Mouse (Mus musculus) limb, embryonic 10.5 days (tissue): ENCODE data around the gene Fign. TPM values are rescaled to one million over a fixed set of nuclear protein-coding genes. Genes with fewer than 3 reads are reported as not detected.

Source experiments
- DNase-seq: peaks from one replicate; pipeline ENCODE4 v3.0.0-alpha.2; 2017; ENCODE audit warnings: low spot score
- H3K27ac ChIP-seq: fragments of 300-500 bp; sonication (generic); 2 replicates; pipeline ENCODE4 v1.5.1; 2016; ENCODE audit warnings: mild to moderate bottlenecking
- H3K27me3 ChIP-seq: fragments of 300-500 bp; sonication (generic); 2 replicates; pipeline ENCODE4 v1.6.1; 2016; ENCODE audit warnings: low read depth, mild to moderate bottlenecking; ENCODE audit not compliant: poor library complexity, severe bottlenecking
- H3K36me3 ChIP-seq: fragments of 300-500 bp; sonication (generic); 2 replicates; pipeline ENCODE4 v1.6.1; 2016; ENCODE audit warnings: mild to moderate bottlenecking, moderate library complexity
- H3K4me1 ChIP-seq: fragments of 300-500 bp; sonication (generic); 2 replicates; pipeline ENCODE4 v1.6.1; 2016
- H3K4me3 ChIP-seq: fragments of 300-500 bp; sonication (generic); 2 replicates; pipeline ENCODE4 v1.5.1; 2016; ENCODE audit warnings: mild to moderate bottlenecking, moderate library complexity
- H3K9me3 ChIP-seq: fragments of 300-500 bp; sonication (generic); replicated peaks from 2 replicates; pipeline ENCODE4 v1.6.1; 2016; ENCODE audit warnings: mild to moderate bottlenecking
- WGBS: fragments of 180-500 bp; shearing (Covaris S2); methylation state at CpG from one replicate; pipeline ENCODE4 v1.1.7; 2016; 5-methylcytosine and 5-hydroxymethylcytosine counted together
- polyA plus RNA-seq: library from polyadenylated mRNA; unstranded; fragments of >200 nt; fragmentation: Nextera tagmentation; extraction: Ambion mirVana; gene quantifications from 2 replicates; pipeline ENCODE4 v1.2.1, GENCODE M21; 2016

Fign gene
- 16.6 and 20.4 TPM in 2 replicates for polyA plus RNA-seq

- peak within 1 kb of the TSS; percentile 100 for H3K27ac ChIP-seq
- peak within 1 kb of the TSS; percentile 84 for H3K4me3 ChIP-seq
- H3K27me3 ChIP-seq, result no peaks in the 10 kb centered on the region
- peaks cover 41% of the 10 kb centered on the region for H3K4me1 ChIP-seq
- no peaks in the 10 kb centered on the region for H3K9me3 ChIP-seq
- DNase-seq, result peak; percentile 90
- 2% methylated on average over 65 of the region's 85 CpGs for WGBS
- H3K36me3 ChIP-seq, result no peaks in the 10 kb centered on the region
These were observed at the start of gene Fign for GRCm38 (mm10) chr2:64097937-64098617. Fign (minus strand) TSS chr2:64098038.

- H3K36me3 ChIP-seq, result no peaks in the 10 kb centered on the region
- H3K4me1 ChIP-seq, result peaks cover 9% of the 10 kb centered on the region; the same call in 1 of the 2 replicates
- no peak overlapping the region for H3K4me3 ChIP-seq
- H3K27ac ChIP-seq, result no peak overlapping the region
- 82% methylated on average over 4 of the region's 4 CpGs for WGBS
- no peak for DNase-seq
- H3K27me3 ChIP-seq, result no peaks in the 10 kb centered on the region
- H3K9me3 ChIP-seq, result no peaks in the 10 kb centered on the region
These were observed 35.8 kb upstream of the Fign start for GRCm38 (mm10) chr2:64133597-64133996.

GRCm38 (mm10) chr2:64120495-64120894, 22.7 kb upstream of the Fign start:
- Histone ChIP-seq H3K36me3 (no peaks in the 10 kb centered on the region), H3K9me3 (no peaks in the 10 kb centered on the region), H3K27ac (no peak overlapping the region), H3K4me3 (no peak overlapping the region), H3K27me3 (no peaks in the 10 kb centered on the region), H3K4me1 (no peaks in the 10 kb centered on the region)
- no peak for DNase-seq
- 91% methylated on average over 5 of the region's 5 CpGs for WGBS

GRCm38 (mm10) chr2:64116613-64117012, 18.8 kb upstream of the Fign start:
- DNase-seq, result no peak
- Histone ChIP-seq H3K36me3 (no peaks in the 10 kb centered on the region), H3K27ac (no peak overlapping the region), H3K4me1 (no peaks in the 10 kb centered on the region), H3K27me3 (no peaks in the 10 kb centered on the region), H3K4me3 (no peak overlapping the region), H3K9me3 (no peaks in the 10 kb centered on the region)
- 77% methylated on average over 7 of the region's 7 CpGs for WGBS

GRCm38 (mm10) chr2:64111133-64111532, 13.3 kb upstream of the Fign start:
- Histone ChIP-seq H3K27me3 (no peaks in the 10 kb centered on the region), H3K4me3 (no peak overlapping the region), H3K4me1 (no peaks in the 10 kb centered on the region), H3K27ac (no peak overlapping the region), H3K9me3 (no peaks in the 10 kb centered on the region), H3K36me3 (no peaks in the 10 kb centered on the region)
- WGBS, result 86% methylated on average over 3 of the region's 3 CpGs
- no peak for DNase-seq

GRCm38 (mm10) chr2:64109860-64110259, 12.0 kb upstream of the Fign start:
- no peak overlapping the region for H3K27ac ChIP-seq
- no peak overlapping the region for H3K4me3 ChIP-seq
- H3K9me3 ChIP-seq, result no peaks in the 10 kb centered on the region
- WGBS, result 90% methylated on average over 4 of the region's 4 CpGs
- DNase-seq, result no peak
- no peaks in the 10 kb centered on the region for H3K36me3 ChIP-seq
- H3K4me1 ChIP-seq, result no peaks in the 10 kb centered on the region
- no peaks in the 10 kb centered on the region for H3K27me3 ChIP-seq

- H3K4me3 ChIP-seq, result no peak overlapping the region
- H3K9me3 ChIP-seq, result no peaks in the 10 kb centered on the region
- DNase-seq, result no peak
- no peaks in the 10 kb centered on the region for H3K4me1 ChIP-seq
- WGBS, result 91% methylated on average over 8 of the region's 8 CpGs
- H3K36me3 ChIP-seq, result no peaks in the 10 kb centered on the region
- H3K27me3 ChIP-seq, result no peaks in the 10 kb centered on the region
- no peak overlapping the region for H3K27ac ChIP-seq
These were observed 10.2 kb upstream of the Fign start for GRCm38 (mm10) chr2:64108040-64108439.

GRCm38 (mm10) chr2:64098618-64099320, 931 bp upstream of the Fign start:
- Histone ChIP-seq H3K4me1 (peaks cover 35% of the 10 kb centered on the region), H3K4me3 (peak overlapping the region; percentile 84), H3K27me3 (no peaks in the 10 kb centered on the region), H3K27ac (peak overlapping the region; percentile 100), H3K36me3 (no peaks in the 10 kb centered on the region), H3K9me3 (no peaks in the 10 kb centered on the region)
- DNase-seq, result peak; percentile 85
- WGBS, result 4% methylated on average over 21 of the region's 21 CpGs

GRCm38 (mm10) chr2:64096721-64097411, 972 bp downstream of the Fign start:
- Histone ChIP-seq H3K4me3 (peak overlapping the region; percentile 84), H3K9me3 (no peaks in the 10 kb centered on the region), H3K27me3 (no peaks in the 10 kb centered on the region), H3K4me1 (peaks cover 45% of the 10 kb centered on the region), H3K36me3 (no peaks in the 10 kb centered on the region), H3K27ac (peak overlapping the region; percentile 100)
- peak; percentile 56 for DNase-seq
- WGBS, result under 1% methylated on average over 12 of the region's 12 CpGs

- H3K27ac ChIP-seq, result peak overlapping the region; percentile 50; the same call in 1 of the 2 replicates
- H3K4me1 ChIP-seq, result peaks cover 45% of the 10 kb centered on the region
- H3K27me3 ChIP-seq, result no peaks in the 10 kb centered on the region
- DNase-seq, result no peak
- no peaks in the 10 kb centered on the region for H3K36me3 ChIP-seq
- no peaks in the 10 kb centered on the region for H3K9me3 ChIP-seq
- 37% methylated on average over 5 of the region's 5 CpGs for WGBS
- H3K4me3 ChIP-seq, result peak overlapping the region; percentile 84
These were observed 1.7 kb downstream of the Fign start for GRCm38 (mm10) chr2:64096176-64096575.

GRCm38 (mm10) chr2:64095561-64095960, 2.3 kb downstream of the Fign start:
- Histone ChIP-seq H3K4me3 (peak overlapping the region; percentile 84), H3K36me3 (no peaks in the 10 kb centered on the region), H3K27ac (peak overlapping the region; percentile 75), H3K27me3 (no peaks in the 10 kb centered on the region), H3K4me1 (peaks cover 45% of the 10 kb centered on the region), H3K9me3 (no peaks in the 10 kb centered on the region)
- DNase-seq, result peak; percentile 41
- 15% methylated on average over 5 of the region's 5 CpGs for WGBS

- no peak overlapping the region for H3K27ac ChIP-seq
- H3K4me3 ChIP-seq, result no peak overlapping the region
- WGBS, result 70% methylated on average over 6 of the region's 6 CpGs
- no peaks in the 10 kb centered on the region for H3K9me3 ChIP-seq
- H3K36me3 ChIP-seq, result no peaks in the 10 kb centered on the region
- DNase-seq, result no peak
- no peaks in the 10 kb centered on the region for H3K27me3 ChIP-seq
- H3K4me1 ChIP-seq, result peaks cover 38% of the 10 kb centered on the region
These were observed 4.8 kb downstream of the Fign start for GRCm38 (mm10) chr2:64093087-64093486.
